Mouse (Mus musculus) CH12.LX (cell line): ENCODE measurements around the gene Spryd3. TPM values are rescaled to one million over a fixed set of nuclear protein-coding genes. Genes with fewer than 3 reads are reported as not detected.
A peak's percentile ranks its signal among the peaks of the same experiment; 100 is the strongest.

Experiments used
- DNase-seq: peaks from one replicate; pipeline ENCODE4 v3.0.0-alpha.2; 2013; ENCODE audit errors: extremely low read depth
- H3K27ac ChIP-seq: 2 replicates; pipeline ENCODE4 v1.5.1; 2012; ENCODE audit warnings: low read depth, mild to moderate bottlenecking, control low read depth, moderate library complexity; ENCODE audit not compliant: insufficient read depth
- H3K27me3 ChIP-seq: replicated peaks from 2 replicates; pipeline ENCODE3; 2012; ENCODE audit warnings: inconsistent platforms
- H3K36me3 ChIP-seq, 2 experiments: replicated peaks in 1 of 2; 2 replicates each; pipeline versions ENCODE3 to v1.6.1; 2012; ENCODE audit warnings: inconsistent platforms in 1 of 2, low read length in 1 of 2, mild to moderate bottlenecking in 1 of 2, mixed read lengths in 1 of 2, moderate library complexity in 1 of 2; ENCODE audit not compliant: control insufficient read depth in 1 of 2, insufficient read depth in 1 of 2
- H3K4me1 ChIP-seq, 2 experiments: 2 replicates each; pipeline ENCODE4 v1.6.1; 2012; ENCODE audit warnings: inconsistent platforms in 1 of 2, moderate library complexity in 1 of 2; ENCODE audit not compliant: insufficient read depth in 2 of 2, control insufficient read depth in 1 of 2
- H3K4me2 ChIP-seq: 2 replicates; pipeline ENCODE4 v1.6.1; 2012; ENCODE audit warnings: low read depth, mild to moderate bottlenecking, control low read depth; ENCODE audit not compliant: poor library complexity, insufficient read depth, severe bottlenecking
- H3K4me3 ChIP-seq, 3 experiments: fragments of 150-350 bp in 1 of 3; sonication (generic) in 1 of 3; replicated peaks in 1 of 3; 2 replicates each; pipeline versions ENCODE3 to v1.5.1; 2011 to 2012; ENCODE audit warnings: low read depth in 2 of 3, low read length in 2 of 3, mild to moderate bottlenecking in 2 of 3, moderate library complexity in 2 of 3, control low read depth in 1 of 3, improper control_type of control experiment in 1 of 3, inconsistent platforms in 1 of 3, mixed read lengths in 1 of 3; ENCODE audit not compliant: poor library complexity in 1 of 3
- H3K79me2 ChIP-seq: replicated peaks from 2 replicates; pipeline ENCODE4 v1.6.1; 2012; ENCODE audit warnings: mild to moderate bottlenecking, moderate library complexity; ENCODE audit not compliant: control insufficient read depth, poor library complexity, insufficient read depth, severe bottlenecking; ENCODE audit errors: extremely low read depth
- H3K9ac ChIP-seq: 2 replicates; pipeline ENCODE4 v1.6.1; 2012; ENCODE audit warnings: low read depth, mild to moderate bottlenecking, control low read depth, moderate library complexity; ENCODE audit not compliant: insufficient read depth
- H3K9me3 ChIP-seq: replicated peaks from 2 replicates; pipeline ENCODE3; 2012; ENCODE audit warnings: low read length, inconsistent platforms, mixed read lengths
- BHLHE40 ChIP-seq: IDR thresholded peaks from 2 replicates; pipeline ENCODE4 v1.6.1; 2011; ENCODE audit warnings: mild to moderate bottlenecking, low read depth, low read length, improper control_type of control experiment
- CHD1 ChIP-seq: IDR thresholded peaks from 2 replicates; pipeline ENCODE4 v1.6.1; 2012; ENCODE audit warnings: low read depth, low read length, improper control_type of control experiment, inconsistent platforms
- CHD2 ChIP-seq: IDR thresholded peaks from 2 replicates; pipeline ENCODE4 v1.6.1; 2011; ENCODE audit warnings: low read length, improper control_type of control experiment
- CTCF ChIP-seq, 2 experiments: IDR thresholded peaks in 1 of 2; conservative IDR thresholded peaks in 1 of 2; 2 replicates each; pipeline ENCODE4 v1.5.1; 2011 to 2012; ENCODE audit warnings: low read depth in 2 of 2, low read length in 2 of 2, improper control_type of control experiment in 1 of 2, inconsistent platforms in 1 of 2, mild to moderate bottlenecking in 1 of 2, moderate library complexity in 1 of 2
- E2F4 ChIP-seq: IDR thresholded peaks from 2 replicates; pipeline ENCODE4 v1.6.1; 2011; ENCODE audit warnings: low read depth, low read length, improper control_type of control experiment; ENCODE audit not compliant: insufficient replicate concordance
- ELF1 ChIP-seq: IDR thresholded peaks from 2 replicates; pipeline ENCODE4 v1.6.1; 2014; ENCODE audit warnings: low read depth, mild to moderate bottlenecking, inconsistent platforms, low read length, improper control_type of control experiment
- ETS1 ChIP-seq: conservative IDR thresholded peaks from 2 replicates; pipeline ENCODE4 v1.6.1; 2012; ENCODE audit warnings: low read depth, mild to moderate bottlenecking, inconsistent platforms, low read length, improper control_type of control experiment, moderate library complexity
- GABPA ChIP-seq: IDR thresholded peaks from 2 replicates; pipeline ENCODE4 v1.6.1; 2012; ENCODE audit warnings: low read depth, low read length, improper control_type of control experiment, inconsistent platforms; ENCODE audit not compliant: insufficient replicate concordance
- JUN ChIP-seq: IDR thresholded peaks from 2 replicates; pipeline ENCODE4 v1.6.1; 2011; ENCODE audit warnings: low read depth, mild to moderate bottlenecking, low read length, improper control_type of control experiment, moderate library complexity; ENCODE audit not compliant: insufficient read depth
- KAT2A ChIP-seq: IDR thresholded peaks from 2 replicates; pipeline ENCODE4 v1.6.1; 2012; ENCODE audit warnings: low read length, improper control_type of control experiment, inconsistent platforms; ENCODE audit not compliant: insufficient replicate concordance
- MAFK ChIP-seq: IDR thresholded peaks from 2 replicates; pipeline ENCODE4 v1.6.1; 2011; ENCODE audit warnings: low read length, improper control_type of control experiment; ENCODE audit not compliant: insufficient replicate concordance
- MAX ChIP-seq: IDR thresholded peaks from 2 replicates; pipeline ENCODE4 v1.6.1; 2011; ENCODE audit warnings: low read length, improper control_type of control experiment
- MEF2A ChIP-seq: IDR thresholded peaks from 2 replicates; pipeline ENCODE4 v1.6.1; 2014; ENCODE audit warnings: low read depth, mild to moderate bottlenecking, inconsistent platforms, low read length, improper control_type of control experiment, borderline replicate concordance
- MXI1 ChIP-seq: IDR thresholded peaks from 2 replicates; pipeline ENCODE4 v1.6.1; 2011; ENCODE audit warnings: mild to moderate bottlenecking, low read depth, low read length, improper control_type of control experiment
- MYC ChIP-seq: IDR thresholded peaks from 2 replicates; pipeline ENCODE4 v1.6.1; 2011; ENCODE audit warnings: low read depth, mild to moderate bottlenecking, improper control_type of control experiment, low read length
- NELFE ChIP-seq: IDR thresholded peaks from 2 replicates; pipeline ENCODE4 v1.6.1; 2011; ENCODE audit warnings: low read depth, low read length, improper control_type of control experiment
- NRF1 ChIP-seq: IDR thresholded peaks from 2 replicates; pipeline ENCODE4 v1.6.1; 2014; ENCODE audit warnings: low read depth, mild to moderate bottlenecking, inconsistent platforms, low read length, improper control_type of control experiment, moderate library complexity
- PAX5 ChIP-seq: IDR thresholded peaks from 2 replicates; pipeline ENCODE4 v1.6.1; 2012; ENCODE audit warnings: low read length, inconsistent platforms, mixed read lengths
- POLR2A ChIP-seq: IDR thresholded peaks from 2 replicates; pipeline ENCODE4 v1.6.1; 2011; ENCODE audit warnings: low read depth, mild to moderate bottlenecking, improper control_type of control experiment, low read length
- POLR2AphosphoS2 ChIP-seq: IDR thresholded peaks from 2 replicates; pipeline ENCODE4 v1.6.1; 2011; ENCODE audit warnings: low read depth, low read length, improper control_type of control experiment
- RCOR1 ChIP-seq: conservative IDR thresholded peaks from 2 replicates; pipeline ENCODE4 v1.6.1; 2012; ENCODE audit warnings: low read depth, mild to moderate bottlenecking, inconsistent platforms, low read length, improper control_type of control experiment
- SIN3A ChIP-seq: IDR thresholded peaks from 2 replicates; pipeline ENCODE4 v1.6.1; 2012; ENCODE audit warnings: low read length, improper control_type of control experiment, inconsistent platforms
- SMC3 ChIP-seq: IDR thresholded peaks from 2 replicates; pipeline ENCODE4 v1.6.1; 2011; ENCODE audit warnings: low read depth, low read length, improper control_type of control experiment
- TBP ChIP-seq: conservative IDR thresholded peaks from 2 replicates; pipeline ENCODE4 v1.6.1; 2011; ENCODE audit warnings: low read depth, low read length, improper control_type of control experiment
- TCF12 ChIP-seq: IDR thresholded peaks from 2 replicates; pipeline ENCODE4 v1.6.1; 2014; ENCODE audit warnings: low read depth, mild to moderate bottlenecking, inconsistent platforms, low read length, improper control_type of control experiment
- UBTF ChIP-seq: IDR thresholded peaks from 2 replicates; pipeline ENCODE4 v1.6.1; 2012; ENCODE audit warnings: low read depth, mild to moderate bottlenecking, inconsistent platforms, low read length, improper control_type of control experiment, moderate library complexity
- USF1 ChIP-seq: IDR thresholded peaks from 2 replicates; pipeline ENCODE4 v1.6.1; 2014; ENCODE audit warnings: low read depth, mild to moderate bottlenecking, inconsistent platforms, low read length, improper control_type of control experiment
- USF2 ChIP-seq: conservative IDR thresholded peaks from 2 replicates; pipeline ENCODE4 v1.6.1; 2011; ENCODE audit warnings: low read depth, low read length, improper control_type of control experiment
- ZC3H11A ChIP-seq: IDR thresholded peaks from 2 replicates; pipeline ENCODE4 v1.6.1; 2012; ENCODE audit warnings: low read depth, mild to moderate bottlenecking, inconsistent platforms, low read length, improper control_type of control experiment
- ZKSCAN1 ChIP-seq: IDR thresholded peaks from 2 replicates; pipeline ENCODE4 v1.6.1; 2012; ENCODE audit warnings: low read depth, inconsistent platforms, low read length, improper control_type of control experiment, borderline replicate concordance
- ZMIZ1 ChIP-seq: IDR thresholded peaks from 2 replicates; pipeline ENCODE4 v1.6.1; 2012; ENCODE audit warnings: low read depth, mild to moderate bottlenecking, inconsistent platforms, low read length, improper control_type of control experiment
- ZNF384 ChIP-seq: IDR thresholded peaks from 2 replicates; pipeline ENCODE4 v1.6.1; 2012; ENCODE audit warnings: low read depth, low read length, improper control_type of control experiment, inconsistent platforms
- dilution Hi-C: fragments of 300-500 bp; cut with MboI; formaldehyde crosslinking; loops from 2 replicates; pipeline ENCODE4 v1.14.3; 2020; ENCODE audit warnings: low sequenced_read_pairs; ENCODE audit not compliant: extremely low pct_unique_long_range_greater_than_20kb, extremely low pct_ligation_motif_present
- in situ Hi-C: fragments of 300-500 bp; cut with MboI; formaldehyde crosslinking; loops from 3 replicates; pipeline ENCODE4 v1.14.3; 2019; ENCODE audit warnings: low sequenced_read_pairs, low pct_ligation_motif_present, low pct_unique_long_range_greater_than_20kb, mixed read lengths
- polyA plus RNA-seq: library from polyadenylated mRNA; unstranded; fragments of >175 nt; gene quantifications from 2 replicates; pipeline ENCODE4 v1.2.1, GENCODE M21; 2012; ENCODE audit warnings: low read depth; ENCODE audit not compliant: insufficient read length
- total RNA-seq, 2 experiments: library from RNA; depleted of rRNA; stranded (reverse); fragments of 300-350 nt in 1 of 2; fragments of >200 nt in 1 of 2; gene quantifications; 2 replicates each; pipeline ENCODE4 v1.2.3; 2012 to 2014

Spryd3 gene
- total and polyA plus RNA-seq, 3 experiments: 21.5 to 25.7 (median 21.6) TPM

GRCm38 (mm10) chr15:102074070-102074731 is 61.8 kb downstream of the Spryd3 start (continued):
- TF ChIP-seq CTCF (conservative IDR thresholded peaks at IDR 0.05 in 1 of 2, IDR thresholded peaks at IDR 0.05 in 1 of 2; ENCODE audit: low read depth in 2 of 2, low read length in 2 of 2) (no peak), SIN3A (0 out of 2 replicates have a peak, but pooled peaks have one; percentile 6), BHLHE40 (peak; percentile 84), ZMIZ1 (no peak), ZKSCAN1 (no peak), CHD1 (no peak), ZNF384 (no peak), MAX (peak; percentile 92), NELFE (no peak), TBP (0 out of 2 replicates have a peak, but pooled peaks have one; percentile 19), CHD2 (peak; percentile 96), UBTF (peak; percentile 59), JUN (no peak), ELF1 (no peak), MAFK (no peak), MXI1 (peak; percentile 97), POLR2A (peak; percentile 4; the same call in 1 of the 2 replicates), TCF12 (peak; percentile 5; the same call in 1 of the 2 replicates), PAX5 (no peak)

DNA sequence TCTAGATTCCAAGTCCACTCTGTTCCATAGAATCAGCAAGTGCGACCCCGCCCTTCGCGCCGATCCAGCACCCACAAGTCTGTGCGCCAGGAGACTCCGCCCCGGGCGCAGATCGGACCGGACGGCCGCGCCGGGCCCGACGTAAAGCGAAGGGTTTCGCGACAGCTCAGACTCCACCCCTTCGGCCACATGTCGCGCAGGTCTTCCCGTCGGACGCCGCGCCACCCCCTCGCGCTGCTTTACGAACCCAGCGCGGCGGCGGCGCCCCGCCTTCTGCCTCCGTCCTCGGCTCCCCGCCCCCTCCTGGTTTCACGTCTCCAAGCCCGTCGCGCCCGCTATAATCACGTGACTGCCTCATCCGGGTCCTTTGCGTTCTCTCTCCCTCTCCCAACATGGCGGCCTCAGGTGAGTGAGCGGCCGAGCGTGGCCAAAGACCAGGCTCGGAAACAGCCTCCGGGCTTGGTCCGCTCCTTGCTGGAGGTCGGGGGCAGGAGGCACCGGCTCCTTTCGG is 62.4 kb downstream of the Spryd3 start, which contains the start of gene Eif4b:
TSS of gene Eif4b (plus strand) at position 215 of the 511 bp plus-strand sequence.
- dilution Hi-C loops (no loop called here), in situ Hi-C loops (loop anchor here (5.0 kb wide), 1 partner anchor 751 kb away; no protein-coding TSS in a partner anchor)
- DNase-seq: peak; percentile 100
- Histone ChIP-seq H3K27me3 (no peaks in the 10 kb centered on the region), H3K79me2 (peaks cover 46% of the 10 kb centered on the region), H3K4me3 (peak within 1 kb of the TSS; percentile 92 to 99 (median 94)), H3K9ac (peak within 1 kb of the TSS; percentile 92), H3K36me3 (peaks cover 0 to 16% of the 10 kb centered on the region in 2 experiments), H3K9me3 (no peaks in the 10 kb centered on the region), H3K4me2 (peak within 1 kb of the TSS; percentile 100), H3K4me1 (peaks cover 12 to 63% of the 10 kb centered on the region in 2 experiments), H3K27ac (peak within 1 kb of the TSS; percentile 71)
- TF ChIP-seq BHLHE40: peak; percentile 96
- TF ChIP-seq TCF12: peak; percentile 86; the same call in 1 of the 2 replicates
- no peak for TF ChIP-seq PAX5
- TF ChIP-seq ZKSCAN1: no peak
- TF ChIP-seq ZC3H11A: no peak
- TF ChIP-seq RCOR1: no peak
- TF ChIP-seq USF2: peak; percentile 93
- peak; percentile 86 for TF ChIP-seq POLR2A
- TF ChIP-seq MEF2A: 0 out of 2 replicates have a peak, but pooled peaks have one; percentile 11
- TF ChIP-seq POLR2AphosphoS2: peak; percentile 25; the same call in 1 of the 2 replicates
- no peak for TF ChIP-seq JUN
- peak; percentile 79 for TF ChIP-seq NELFE
- TF ChIP-seq GABPA: no peak; the same call in 1 of the 2 replicates
- no peak for TF ChIP-seq MAFK
- TF ChIP-seq USF1: peak; percentile 96
- peak; percentile 38; the same call in 1 of the 2 replicates for TF ChIP-seq SIN3A
- TF ChIP-seq MYC: peak; percentile 85; the same call in 1 of the 2 replicates
- TF ChIP-seq E2F4: peak; percentile 34; the same call in 1 of the 2 replicates
- TF ChIP-seq NRF1: peak; percentile 75
- TF ChIP-seq CHD1: no peak
- peak; percentile 72 for TF ChIP-seq KAT2A
- no peak for TF ChIP-seq CHD2
- TF ChIP-seq ETS1: peak; percentile 44; the same call in 1 of the 2 replicates
- no peak for TF ChIP-seq ZNF384
- peak; percentile 64 for TF ChIP-seq ZMIZ1
- TF ChIP-seq SMC3: no peak
- peak; percentile 91; the same call in 1 of the 2 replicates for TF ChIP-seq MAX
